Mouse (Mus musculus) G1E (cell line): ENCODE measurements around the gene Paf1.

Experiments
- CTCF ChIP-seq: IDR thresholded peaks from 2 replicates; pipeline ENCODE4 v1.5.1; 2012; ENCODE audit warnings: low read depth, low read length, inconsistent platforms, mixed read lengths
- POLR2AphosphoS5 ChIP-seq: IDR thresholded peaks from 2 replicates; pipeline ENCODE4 v1.6.1; 2012; ENCODE audit warnings: low read depth, low read length, inconsistent platforms; ENCODE audit not compliant: insufficient replicate concordance

DNA sequence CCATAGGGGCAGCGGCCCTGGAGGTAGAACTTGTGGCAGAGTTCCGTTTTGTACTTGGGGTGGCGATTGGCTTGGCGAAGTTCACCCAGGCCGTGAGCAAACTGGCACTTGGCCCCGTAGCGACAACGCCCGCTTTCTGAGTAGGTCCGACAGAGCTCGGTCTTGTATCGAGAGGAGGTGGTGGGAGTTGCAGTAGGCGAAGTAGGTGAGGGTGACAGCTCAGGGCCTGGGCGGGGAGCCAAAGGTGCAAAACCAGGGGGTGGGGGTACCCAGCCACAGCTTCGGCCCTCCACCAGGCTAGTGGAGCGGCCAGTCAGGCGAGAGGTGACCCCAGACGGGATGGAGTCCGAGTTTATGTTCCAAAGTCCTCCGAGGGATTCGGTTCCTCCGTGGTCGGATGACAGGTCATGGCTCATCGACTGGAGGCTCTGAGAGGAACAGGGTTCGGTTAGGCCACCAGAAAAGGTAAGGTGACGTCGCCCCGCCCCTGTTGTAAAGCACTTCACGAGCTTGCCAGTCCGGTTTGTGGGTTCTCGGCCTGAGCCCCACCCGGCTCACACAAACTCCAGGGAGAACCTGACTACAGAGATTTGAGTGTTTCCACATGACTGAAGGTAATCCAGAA, 14.6 kb upstream of the Paf1 start:
- no peak for TF ChIP-seq CTCF
- TF ChIP-seq POLR2AphosphoS5 = no peak
